Mouse (Mus musculus) mouse embryonic stem cell (cell line): Measurements from ENCODE around the gene Timp3.

Source experiments
- in situ Hi-C, 2 experiments: fragments of 300-500 bp; cut with MboI; formaldehyde crosslinking; loops; 1 replicate in 1 of 2; 3 replicates in 1 of 2; pipeline ENCODE4 v1.14.3; 2019 to 2020; ENCODE audit warnings: low sequenced_read_pairs in 2 of 2, low pct_unique_long_range_greater_than_20kb in 1 of 2, mixed read lengths in 1 of 2; ENCODE audit not compliant: unreplicated experiment in 1 of 2

The Timp3 gene

GRCm38 (mm10) chr10:86318552-86319140 is 18.5 kb downstream of the Timp3 start:
- in situ Hi-C loops = no loop called here

GRCm38 (mm10) chr10:86319526-86319925 is 19.4 kb downstream of the Timp3 start:
- in situ Hi-C loops = no loop called here

- in situ Hi-C loops = no loop called here
Measured at GRCm38 (mm10) chr10:86320204-86320603, 20.0 kb downstream of the Timp3 start.

- in situ Hi-C loops = no loop called here
Measured at GRCm38 (mm10) chr10:86321194-86321593, 21.0 kb downstream of the Timp3 start.

- in situ Hi-C loops = no loop called here
Measured at GRCm38 (mm10) chr10:86322006-86322405, 21.8 kb downstream of the Timp3 start.

- in situ Hi-C loops = no loop called here
Measured at GRCm38 (mm10) chr10:86323275-86323994, 23.3 kb downstream of the Timp3 start.

GRCm38 (mm10) chr10:86325272-86325671 is 25.1 kb downstream of the Timp3 start:
- in situ Hi-C loops = no loop called here

GRCm38 (mm10) chr10:86328143-86328542 is 28.0 kb downstream of the Timp3 start:
- in situ Hi-C loops = no loop called here

GRCm38 (mm10) chr10:86328691-86329090 is 28.5 kb downstream of the Timp3 start:
- in situ Hi-C loops = no loop called here

GRCm38 (mm10) chr10:86329241-86329882 is 29.2 kb downstream of the Timp3 start:
- in situ Hi-C loops = no loop called here

- in situ Hi-C loops = no loop called here
Measured at GRCm38 (mm10) chr10:86330993-86331680, 31.0 kb downstream of the Timp3 start.

- in situ Hi-C loops = no loop called here
Measured at GRCm38 (mm10) chr10:86331681-86332281, 31.6 kb downstream of the Timp3 start.

- in situ Hi-C loops = no loop called here
Measured at GRCm38 (mm10) chr10:86332942-86333341, 32.8 kb downstream of the Timp3 start.

- in situ Hi-C loops = no loop called here
Measured at GRCm38 (mm10) chr10:86334581-86334980, 34.4 kb downstream of the Timp3 start.

- in situ Hi-C loops = no loop called here
Measured at GRCm38 (mm10) chr10:86336506-86336905, 36.3 kb downstream of the Timp3 start.

GRCm38 (mm10) chr10:86337239-86337638 is 37.1 kb downstream of the Timp3 start:
- in situ Hi-C loops = no loop called here

- in situ Hi-C loops = no loop called here
Measured at GRCm38 (mm10) chr10:86338121-86338715, 38.0 kb downstream of the Timp3 start.

GRCm38 (mm10) chr10:86339121-86339520 is 38.9 kb downstream of the Timp3 start:
- in situ Hi-C loops = no loop called here
